Mouse (Mus musculus): ENCODE measurements around the gene Ror1.

Ror1 gene

DNA sequence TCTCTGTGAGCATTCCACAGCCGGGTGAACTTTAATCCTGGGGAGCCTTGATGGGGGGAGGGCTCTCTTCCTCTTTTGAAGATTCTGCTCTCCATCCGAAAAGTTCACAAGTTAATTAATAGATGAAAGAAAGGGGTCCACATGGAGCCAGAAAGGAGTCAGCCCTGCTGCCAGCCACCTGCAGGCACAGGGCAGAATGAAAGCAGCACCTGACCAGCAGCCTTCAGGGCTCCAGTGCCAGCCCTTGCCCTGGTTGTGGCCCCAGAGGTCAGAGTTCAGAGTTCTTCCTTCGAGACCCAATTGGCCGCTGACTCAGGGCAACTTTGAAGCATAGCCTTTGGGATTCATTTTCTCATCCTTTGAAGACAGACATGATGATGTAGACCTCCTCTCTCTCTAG is 23.1 kb downstream of the Ror1 start:
- DNase-seq = no peak

DNA sequence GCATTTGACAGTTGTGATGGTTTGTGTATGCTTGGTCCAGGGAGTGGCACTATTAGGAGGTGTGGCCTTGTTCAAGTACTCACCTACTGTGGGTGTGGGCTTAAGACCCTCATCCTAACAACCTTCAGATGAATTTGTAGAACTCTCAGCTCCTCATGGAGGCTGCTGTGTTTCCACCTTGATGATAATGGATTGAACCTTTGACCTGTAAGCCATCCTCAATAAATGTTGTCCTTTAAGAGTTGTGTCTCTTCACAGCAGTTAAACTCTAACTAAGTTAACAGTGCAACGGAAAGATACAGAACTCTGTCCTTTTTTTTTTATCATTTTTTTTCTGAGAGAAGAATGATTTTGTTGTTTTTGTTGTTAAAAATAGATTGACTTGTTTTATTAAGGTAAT is 23.8 kb downstream of the Ror1 start:
- DNase-seq = no peak

DNA sequence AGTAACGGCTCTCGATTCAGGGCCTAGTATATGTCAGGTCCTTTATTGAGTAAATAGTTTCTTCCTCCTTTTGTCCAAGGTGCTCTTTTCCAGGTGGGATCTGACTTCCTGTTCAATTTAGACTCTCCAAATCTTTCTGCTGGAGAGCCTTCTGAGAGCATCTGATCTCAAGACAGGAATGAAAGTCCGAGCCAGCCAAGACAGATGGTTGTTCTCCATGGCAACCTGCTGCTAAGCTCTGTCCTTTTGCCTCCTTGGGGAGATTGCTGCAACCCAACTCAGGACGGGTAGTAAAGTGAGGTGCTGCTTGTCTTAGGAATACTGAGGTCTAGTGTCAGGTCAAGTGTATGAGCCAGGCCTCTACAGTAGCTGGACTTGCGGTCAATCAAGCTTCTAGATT is 25.0 kb downstream of the Ror1 start:
- no peak for DNase-seq

DNA sequence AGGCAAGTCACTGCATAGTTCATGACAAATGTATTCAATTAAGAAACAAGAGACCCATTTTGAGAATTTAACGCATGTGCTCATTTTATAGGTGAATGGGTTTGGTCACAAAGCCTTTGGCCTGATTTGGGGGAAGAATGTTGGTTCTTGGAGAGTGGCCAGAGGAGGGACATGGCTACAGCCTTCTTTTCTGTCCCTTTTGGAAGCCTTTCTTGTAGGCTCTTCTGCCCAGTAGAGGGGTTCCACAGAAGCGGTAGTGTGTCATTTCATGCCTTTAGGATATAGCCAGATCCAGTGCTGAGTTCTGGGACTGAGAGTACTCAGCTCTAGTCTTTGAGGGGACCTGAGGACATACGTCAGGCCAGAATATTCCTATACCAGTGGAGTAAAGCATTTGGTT is 26.8 kb downstream of the Ror1 start:
- no peak for DNase-seq

DNA sequence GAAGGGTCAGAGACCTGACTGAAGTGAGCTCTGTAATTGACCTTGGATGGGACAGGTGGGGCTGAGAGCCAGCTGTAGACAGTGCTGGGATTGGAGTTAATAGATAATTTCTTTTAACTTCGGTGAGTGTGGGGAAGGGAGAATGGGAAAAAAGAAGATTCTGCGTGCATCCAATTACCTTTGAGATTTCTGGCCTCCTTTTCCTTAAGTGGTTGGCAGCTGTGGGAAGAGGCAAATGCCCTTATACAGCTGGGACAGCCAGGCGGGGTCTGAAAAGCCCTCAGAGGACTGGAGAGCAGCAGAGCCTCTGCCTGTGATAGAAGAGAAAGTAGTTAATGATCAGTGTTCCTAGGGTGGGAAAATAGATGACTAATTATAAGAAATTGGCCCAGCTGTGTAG is 27.9 kb downstream of the Ror1 start:
- DNase-seq = no peak

DNA sequence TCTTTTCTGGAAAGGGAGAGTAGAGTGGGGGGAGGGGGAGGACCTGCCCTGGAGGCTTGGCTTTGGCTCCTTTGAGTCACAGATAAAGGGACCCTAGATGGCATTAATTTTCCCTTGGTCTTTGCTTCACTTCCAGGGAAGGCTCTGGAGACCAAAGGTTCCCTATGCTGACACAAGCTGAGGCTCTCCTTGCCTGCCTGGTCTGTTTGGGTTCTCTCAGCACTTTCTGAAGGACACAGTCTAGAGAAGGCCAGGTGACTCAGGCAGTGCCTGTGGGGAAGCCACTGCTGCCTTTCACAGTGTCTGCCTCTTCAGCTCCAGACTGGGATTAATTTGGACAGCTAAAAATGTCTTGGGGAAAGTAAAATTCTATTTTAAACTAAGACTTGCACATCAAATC is 28.5 kb downstream of the Ror1 start:
- no peak for DNase-seq

DNA sequence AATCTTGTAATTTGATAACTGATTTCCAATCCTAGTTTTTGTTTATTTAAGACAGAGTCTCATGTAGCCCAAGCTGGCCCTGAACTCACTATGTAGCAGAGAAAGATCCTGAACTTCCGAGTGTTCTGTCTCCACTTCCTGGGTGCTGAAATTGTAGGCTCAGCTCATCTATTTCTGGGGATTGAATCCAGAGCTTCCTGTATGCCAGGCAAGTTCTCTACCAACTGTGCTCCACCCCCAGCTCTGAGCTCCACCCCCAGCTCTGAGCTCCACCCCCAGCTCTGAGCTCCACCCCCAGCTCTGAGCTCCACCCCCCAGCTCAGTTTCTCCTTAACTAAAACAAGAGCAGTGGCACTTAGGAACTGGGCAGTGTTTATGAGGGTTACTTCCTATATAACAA is 29.3 kb downstream of the Ror1 start:
- no peak for DNase-seq

DNA sequence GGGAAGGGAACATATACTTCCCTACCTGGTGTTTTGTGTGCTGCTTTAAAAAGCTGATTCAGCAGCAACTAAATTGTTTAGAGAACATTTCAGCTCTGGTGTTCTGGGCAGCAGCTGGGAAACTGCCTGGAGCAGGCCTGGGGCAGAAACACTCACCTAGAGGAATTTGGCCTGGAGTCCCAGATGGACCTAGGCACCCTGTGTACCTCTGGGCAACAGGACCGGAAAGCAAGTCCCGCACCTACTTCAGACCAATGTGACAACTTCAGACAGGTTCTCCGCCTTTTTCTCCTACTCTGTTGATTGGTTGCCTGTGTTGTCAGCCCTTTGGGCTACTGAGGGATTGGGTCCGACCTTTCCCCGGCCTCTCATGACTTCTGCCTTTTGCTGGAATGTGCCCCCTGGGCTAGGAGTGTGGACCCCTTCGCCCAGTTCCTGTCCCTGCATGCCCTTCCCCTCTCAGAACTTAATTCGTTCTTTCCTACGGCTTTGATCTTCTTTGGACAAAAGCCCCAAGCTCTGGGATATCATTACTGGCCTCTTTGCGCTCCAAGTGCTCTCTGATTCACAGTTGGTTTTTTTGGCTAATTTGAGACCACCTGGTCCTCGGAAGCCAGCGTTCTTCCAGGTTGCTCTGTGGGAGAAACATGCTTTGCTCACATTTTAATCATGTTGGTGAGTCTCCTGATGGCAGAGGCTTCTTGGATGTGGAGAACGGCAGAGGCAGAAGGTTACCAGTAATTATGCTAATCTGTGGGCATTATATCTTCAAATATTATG is 31.1 kb downstream of the Ror1 start:
- DNase-seq = no peak

DNA sequence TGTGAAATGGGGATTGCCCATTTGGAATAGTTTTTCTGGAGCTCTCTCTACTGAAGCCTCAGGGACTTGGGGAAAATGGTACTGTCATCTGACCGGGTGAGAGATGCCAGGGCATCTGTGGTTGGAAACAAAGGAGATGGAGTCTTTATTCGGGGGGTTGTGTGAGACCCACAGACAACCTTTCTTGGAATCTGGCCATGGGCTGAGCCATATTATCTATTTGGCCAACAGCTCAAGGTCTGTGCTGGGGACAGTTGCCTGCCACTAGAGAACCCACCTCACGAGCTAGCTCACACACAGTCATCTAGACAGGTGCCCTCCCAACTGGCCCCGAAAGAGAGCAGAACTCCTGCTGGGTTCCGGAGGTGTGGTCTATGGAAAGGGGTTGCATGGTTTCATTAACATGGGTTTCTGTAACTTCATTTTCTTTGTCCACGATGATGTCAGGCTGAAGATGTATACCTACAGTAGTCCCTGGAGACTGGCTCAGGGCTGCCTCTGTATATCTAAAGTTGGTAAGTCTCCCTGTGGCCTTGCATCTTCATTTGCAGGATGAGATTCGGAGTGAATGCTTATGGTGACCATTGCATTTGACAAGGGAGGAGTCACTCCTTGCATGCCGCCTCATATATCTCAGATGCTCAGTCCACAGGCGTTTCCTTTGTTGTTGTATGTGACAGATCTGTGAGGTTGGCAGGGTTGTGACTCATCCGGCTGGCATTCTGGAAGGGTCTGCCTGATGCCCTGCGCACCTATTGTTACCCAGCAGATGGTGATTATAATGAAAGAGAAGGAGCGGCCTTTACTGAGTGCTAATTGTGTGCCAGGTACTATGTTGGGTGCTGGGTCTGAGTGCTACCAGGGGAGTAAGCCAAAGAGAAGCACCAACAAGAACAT is 32.7 kb downstream of the Ror1 start:
- DNase-seq = no peak

DNA sequence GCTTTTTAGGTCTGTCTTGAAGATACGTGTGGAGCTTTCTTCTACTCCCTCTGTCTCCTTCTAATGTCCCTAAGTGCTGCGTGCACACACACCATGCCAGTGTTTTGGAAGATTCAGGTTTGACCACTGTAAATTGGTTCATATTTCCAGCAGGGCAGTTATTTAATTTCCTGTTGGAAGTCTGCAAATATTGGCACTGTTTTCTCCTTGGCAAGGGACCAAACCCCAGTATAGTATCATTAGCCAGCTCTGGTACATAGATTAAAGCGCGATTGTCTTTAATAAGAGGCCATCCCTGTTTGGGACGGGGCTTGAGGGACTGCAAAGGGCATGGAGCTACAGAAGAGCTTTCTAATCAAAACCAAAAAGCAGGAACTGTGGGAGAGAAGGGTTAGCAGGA is 33.6 kb downstream of the Ror1 start:
- peak; percentile 57 for DNase-seq

DNA sequence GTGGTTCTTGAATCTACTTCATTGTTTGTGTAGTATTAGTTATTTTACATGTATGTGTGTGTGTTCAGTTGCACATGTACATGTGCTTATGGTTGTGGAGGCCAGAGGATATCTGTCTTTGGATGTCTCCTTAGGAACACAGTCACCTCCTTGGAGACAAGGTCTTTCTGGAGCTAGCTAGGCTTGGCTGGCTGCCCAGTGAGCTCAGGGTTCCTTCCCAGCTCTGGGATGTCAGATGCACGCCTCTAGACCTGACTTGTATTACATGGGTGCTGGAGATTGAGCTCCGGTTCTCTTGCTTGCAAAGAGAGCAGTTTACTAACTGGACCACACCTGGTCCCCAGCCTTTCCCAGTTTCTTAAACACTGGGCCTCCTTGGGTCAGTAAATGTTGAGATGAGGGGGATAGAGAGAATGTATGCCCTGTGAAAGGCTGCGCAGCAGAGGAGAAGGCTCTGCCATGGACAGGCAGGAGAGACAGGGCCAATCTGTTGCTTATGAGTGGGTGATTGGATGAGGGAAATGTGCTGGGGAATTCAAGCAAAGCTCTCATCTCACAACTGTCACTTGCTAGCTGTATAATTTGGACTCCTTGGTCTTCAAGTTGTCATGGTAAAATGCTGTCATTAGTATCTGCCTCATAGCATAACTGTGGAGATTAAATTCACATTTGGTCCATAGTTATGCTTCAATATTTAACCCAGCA is 35.3 kb downstream of the Ror1 start:
- peak; percentile 26 for DNase-seq

DNA sequence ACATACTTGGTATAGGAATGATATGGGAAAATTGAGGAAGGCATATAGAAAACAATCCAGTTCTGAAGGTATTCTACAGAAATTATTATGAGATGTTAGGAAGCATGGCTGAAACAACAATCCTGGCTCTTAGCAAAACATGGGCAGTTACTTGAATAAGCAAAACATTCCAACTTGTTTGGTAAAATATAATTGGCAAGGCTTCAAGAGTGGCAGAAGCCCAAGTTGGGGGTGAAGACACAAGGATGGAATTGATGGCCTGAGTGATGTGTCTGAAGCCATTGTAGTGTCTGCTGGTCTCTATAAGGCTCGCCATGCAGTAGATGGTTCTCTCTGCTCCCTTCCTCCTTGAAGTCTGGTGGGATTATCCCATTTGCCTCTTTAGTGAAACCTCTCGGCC is 35.9 kb downstream of the Ror1 start:
- no peak for DNase-seq

DNA sequence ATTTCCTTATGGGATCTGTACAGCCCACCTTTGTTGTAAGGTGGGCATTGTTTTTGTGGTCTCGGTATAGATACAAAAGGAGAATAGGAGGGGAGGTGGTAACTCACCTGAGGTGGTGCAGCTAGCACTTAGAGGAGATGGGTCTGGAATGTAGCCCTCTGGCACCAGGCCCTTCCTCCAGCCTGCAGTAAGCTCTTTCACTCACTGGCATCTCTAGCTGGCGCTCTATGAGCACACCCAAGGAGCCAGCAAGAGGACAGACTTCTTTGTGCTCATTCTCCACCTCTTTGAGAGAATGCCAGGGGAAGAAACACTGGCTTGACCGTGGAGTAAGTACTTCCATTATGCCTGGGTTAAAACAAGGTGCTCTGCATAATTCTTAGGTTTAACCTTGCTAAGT is 36.7 kb downstream of the Ror1 start:
- DNase-seq = no peak

DNA sequence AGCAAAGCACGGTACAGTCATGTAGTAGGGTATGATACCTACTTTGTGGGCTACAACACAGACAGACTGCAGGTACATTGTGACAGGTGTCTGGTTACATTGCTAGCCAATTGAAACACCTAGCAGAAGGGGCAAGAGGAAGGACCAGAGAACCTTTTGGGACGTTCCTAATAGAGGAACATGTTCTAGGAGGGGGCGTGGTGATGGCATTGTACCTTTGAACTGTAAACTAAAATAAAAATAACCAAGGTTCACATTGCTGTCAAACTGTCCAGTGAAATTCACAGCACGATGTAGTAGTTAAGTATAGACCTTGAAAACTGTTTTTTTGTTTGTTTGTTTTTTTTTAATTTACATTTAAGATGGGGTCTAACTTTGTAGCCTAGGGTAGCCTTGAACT is 40.5 kb downstream of the Ror1 start:
- no peak for DNase-seq

DNA sequence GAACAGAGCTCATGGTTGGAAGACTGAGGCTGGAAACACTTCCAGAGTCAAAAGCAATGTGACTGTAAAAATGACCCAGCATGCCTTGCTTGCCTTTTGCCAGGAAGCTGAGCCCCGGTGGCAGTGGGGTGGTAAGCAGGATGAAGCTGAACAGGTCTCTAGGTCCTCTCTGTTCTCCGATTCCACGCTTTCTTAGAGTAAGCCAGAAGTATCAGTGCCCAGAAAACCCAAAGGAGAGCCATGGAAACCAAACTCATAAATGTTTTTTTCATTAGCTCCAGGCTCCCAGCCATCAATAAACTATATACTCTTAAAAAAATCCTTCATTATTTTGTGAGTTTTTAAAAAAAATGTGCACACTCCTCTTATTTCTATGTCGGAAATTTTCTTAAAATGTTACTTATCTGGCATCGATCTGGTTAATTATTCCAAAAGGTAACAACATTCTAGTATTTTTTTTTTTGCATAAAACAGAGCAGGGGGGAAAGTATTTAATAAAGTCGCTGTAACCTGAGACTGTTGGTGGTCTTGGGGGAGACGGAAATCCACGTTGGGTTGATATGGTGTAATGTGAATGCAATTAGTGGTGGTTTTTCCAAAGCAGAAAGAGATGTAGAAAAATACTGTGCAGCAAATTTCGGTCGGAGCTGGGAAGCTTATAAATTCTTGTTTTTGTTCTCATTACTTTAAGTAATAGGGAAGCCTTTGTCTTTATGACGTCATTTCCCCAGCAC is 41.7 kb downstream of the Ror1 start:
- DNase-seq = no peak

DNA sequence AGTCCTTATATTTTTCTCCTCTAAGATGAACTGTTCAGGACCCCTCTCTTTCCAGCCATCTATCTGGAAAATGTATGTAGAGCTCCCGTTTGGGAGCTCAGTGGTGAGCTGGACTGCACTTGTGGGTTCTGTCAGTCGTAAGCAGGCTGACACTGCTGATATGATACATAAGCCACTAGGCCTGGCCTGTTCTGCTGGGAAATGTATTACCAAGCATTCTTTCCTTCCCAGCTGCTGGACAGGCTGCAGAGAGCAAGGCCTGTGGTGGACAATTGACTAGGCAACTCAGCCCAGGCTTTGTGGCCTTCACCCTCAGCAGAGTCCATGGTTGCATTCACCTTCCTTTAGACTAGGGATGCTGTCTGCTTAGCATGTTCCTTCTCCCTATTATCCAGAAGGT is 46.0 kb downstream of the Ror1 start:
- DNase-seq = no peak

DNA sequence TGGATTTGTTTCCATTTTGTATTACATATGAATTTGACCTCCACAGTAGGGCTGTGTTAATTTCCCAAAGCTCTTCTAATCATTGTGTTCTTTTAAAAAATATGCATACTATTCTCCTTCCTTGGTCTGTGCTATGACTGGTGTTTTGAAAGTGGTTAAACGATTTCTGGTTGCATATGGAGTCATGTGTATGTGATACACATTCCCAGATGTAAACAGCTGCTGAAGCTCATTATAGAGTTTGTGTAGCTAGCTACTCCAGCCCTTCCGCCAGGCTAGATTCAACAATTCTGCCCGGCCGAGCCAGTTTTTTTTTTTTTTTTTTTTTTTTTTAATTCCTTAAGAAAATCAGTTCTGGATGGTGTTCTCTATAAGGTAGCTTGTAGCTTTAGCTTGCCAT is 49.2 kb downstream of the Ror1 start:
- DNase-seq = no peak

DNA sequence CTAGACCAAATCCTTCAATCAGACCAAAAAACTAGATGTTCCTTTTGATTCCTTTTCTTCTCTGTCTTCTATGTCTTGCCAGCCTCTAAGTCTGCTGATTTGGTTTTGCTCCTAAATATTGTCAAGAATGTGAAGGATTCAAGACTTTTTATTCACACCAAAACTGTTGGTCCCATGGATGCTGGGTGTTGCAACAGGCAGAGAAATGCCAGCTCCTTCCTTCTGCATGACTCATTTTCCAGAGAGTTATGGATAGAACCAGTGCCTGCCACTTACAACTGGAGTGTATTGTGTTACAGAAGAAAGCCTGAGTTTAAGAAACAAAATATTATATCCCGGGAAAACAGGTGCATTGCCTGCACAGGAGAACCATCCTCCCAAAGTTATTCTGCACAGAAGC is 55.2 kb downstream of the Ror1 start:
- no peak for DNase-seq

DNA sequence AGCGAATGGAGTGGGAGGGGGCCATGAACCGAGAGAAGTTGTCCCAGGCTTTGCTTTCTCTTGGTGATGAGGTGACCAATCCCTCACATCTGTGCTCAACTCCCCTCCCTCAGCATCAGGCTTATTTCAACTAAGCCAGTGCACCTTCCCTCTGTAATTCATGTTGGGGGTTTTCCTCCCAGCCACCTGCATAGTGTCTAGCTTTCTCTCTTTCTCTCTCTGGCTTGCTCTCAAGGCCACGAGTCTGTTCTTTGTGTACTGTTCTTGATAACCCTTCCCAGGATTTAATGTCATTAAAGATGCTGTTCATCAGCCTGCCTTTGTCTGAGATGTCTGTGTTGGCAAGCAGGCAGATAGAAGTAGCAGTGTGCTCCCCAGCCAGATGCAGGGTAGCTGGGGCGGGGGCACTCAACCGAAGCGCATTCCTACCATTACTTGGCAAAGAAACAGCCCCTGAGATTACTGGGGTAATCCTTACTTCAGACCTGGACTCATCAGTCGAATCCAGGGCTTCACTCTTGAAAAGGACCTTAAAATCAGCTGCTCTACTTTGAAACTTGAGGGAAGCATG is 59.1 kb downstream of the Ror1 start:
- no peak for DNase-seq

DNA sequence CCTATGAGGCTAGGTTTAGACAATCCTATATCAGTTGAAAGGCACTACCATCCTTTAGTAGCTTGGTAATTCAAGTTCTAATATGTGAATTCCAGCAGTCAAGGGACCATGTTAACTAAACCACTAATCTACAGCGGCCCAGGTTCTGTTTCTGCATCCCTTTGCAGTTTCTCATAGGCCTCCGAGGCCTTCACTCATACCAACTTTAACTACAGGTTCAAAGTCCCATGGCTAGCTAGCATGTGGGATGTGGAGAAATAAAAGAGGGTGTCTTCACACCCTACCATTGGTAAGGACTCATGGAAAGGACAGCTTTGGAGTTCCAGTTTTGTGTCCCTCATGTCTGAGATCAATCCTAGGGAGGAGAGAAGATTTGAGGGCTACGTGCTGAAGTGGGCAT is 60.1 kb downstream of the Ror1 start:
- no peak for DNase-seq

DNA sequence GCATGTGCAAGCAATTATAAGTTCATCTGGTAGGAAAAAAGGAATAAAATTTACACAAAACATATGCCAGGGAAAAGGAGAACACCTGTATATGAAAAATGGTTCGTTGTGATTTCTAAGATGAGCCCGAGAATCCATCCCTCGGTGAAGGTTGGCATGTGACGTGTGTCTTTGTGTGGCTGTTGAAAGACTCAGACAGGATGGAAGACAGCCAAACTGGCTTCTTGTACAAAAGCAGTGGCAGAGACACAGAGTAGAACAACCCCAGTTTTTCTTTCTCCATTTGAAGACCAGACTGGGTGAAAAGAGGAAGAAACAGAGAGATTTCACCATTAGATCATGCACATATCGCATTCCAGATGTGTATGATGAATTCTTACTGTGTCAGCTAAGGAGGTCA is 62.8 kb downstream of the Ror1 start:
- DNase-seq = no peak

DNA sequence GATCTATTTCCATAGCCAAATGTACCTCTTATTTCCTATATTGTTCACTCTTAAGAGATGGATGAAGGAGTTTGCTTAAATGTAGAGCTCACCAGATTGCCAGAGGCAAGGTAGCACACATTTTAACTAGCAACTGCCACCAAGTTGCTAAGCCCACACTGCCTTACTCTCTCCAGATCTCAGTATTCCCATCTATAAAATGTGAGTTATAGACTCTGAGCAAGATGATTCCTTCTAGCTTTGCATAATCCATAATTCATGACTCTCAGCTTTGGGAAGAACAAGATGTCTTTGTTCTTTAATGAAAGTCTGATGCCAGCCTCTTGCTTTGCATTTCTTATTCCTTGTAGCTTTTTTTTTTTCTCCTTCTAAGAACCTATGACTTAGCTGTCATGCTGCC is 64.6 kb downstream of the Ror1 start:
- no peak for DNase-seq

DNA sequence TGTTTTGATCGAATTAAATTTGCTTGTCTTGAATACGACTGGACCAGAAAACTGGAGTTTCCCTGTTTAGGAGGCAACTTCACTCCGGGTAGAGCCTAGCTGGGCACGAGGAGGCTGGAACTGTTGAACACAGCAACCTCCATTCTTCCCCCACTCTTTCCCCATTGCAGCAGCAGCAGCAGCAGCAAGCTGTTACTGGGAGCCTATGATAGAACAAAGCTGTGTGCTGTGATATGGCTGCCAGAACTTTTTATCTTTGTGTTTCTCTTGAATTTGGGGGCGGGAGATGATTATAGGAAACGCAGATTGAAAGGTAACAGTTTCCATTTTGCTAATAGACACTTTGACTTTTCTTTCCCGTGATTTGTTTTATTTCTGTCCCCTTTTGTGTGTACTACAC is 70.2 kb downstream of the Ror1 start:
- no peak for DNase-seq

All from lung, postnatal 14 days (tissue).